Mouse (Mus musculus) activated CD4-positive, CD25-positive, alpha-beta regulatory T cell, adult 9 weeks (primary cell): ENCODE measurements around the gene Tepsin. TPM values are rescaled to one million over a fixed set of nuclear protein-coding genes. Genes with fewer than 3 reads are reported as not detected.

ENCODE experiments used
- polyA plus RNA-seq: library from polyadenylated mRNA; unstranded; fragments of 100-300 nt; shearing (Covaris generic); gene quantifications from one replicate; pipeline ENCODE4 v1.2.1, GENCODE M21; 2017

The Tepsin gene
- 43.1 TPM for polyA plus RNA-seq

DNA sequence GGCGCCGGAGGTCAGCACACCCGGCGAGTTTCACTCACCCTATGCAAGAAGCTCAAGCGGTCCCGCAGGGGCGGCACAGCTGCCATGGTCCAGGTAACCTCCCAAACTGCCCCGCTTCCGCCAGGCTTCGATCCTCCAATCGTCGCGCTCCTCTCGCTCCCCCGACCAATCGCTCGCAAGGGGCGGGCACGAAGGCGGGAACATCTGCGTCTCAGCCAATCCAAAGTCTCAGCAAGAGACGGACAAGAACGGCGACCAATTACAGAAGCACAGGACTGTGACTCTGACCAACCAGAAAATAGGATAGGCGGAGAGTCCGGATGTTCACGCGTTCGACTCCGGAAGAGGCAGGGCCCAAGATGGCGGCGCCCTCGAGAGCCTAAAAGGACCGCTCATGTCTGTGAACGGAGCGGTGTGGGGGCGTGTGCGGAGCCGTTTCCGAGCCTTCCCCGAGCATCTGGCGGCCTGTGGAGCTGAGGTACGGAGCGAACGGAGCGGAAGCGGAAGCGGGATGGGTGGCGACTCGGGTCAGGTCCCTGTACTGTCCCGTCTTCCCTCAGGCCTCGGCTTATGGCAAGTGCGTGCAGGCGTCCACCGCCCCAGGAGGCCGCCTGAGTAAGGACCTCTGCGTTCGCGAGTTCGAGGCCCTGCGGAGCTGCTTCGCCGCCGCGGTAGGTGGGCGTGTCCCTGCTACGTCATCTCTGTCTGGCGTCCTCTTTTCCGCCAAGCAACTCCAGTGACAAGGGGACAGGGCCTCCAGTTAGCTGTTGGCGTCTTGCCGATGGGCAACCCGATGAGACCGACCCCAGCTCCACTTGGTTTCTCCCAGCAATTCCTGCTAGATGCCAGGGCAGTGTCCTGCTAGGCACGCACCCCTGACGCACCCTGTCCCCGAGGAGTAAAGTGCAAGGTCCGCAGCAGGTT, at the start of gene Tepsin, which contains the start of gene Ndufaf8:
TSS of gene Tepsin (minus strand) at position 144 of the 924 bp plus-strand sequence.
TSS of gene Ndufaf8 (plus strand) at position 341 of the 924 bp plus-strand sequence.

DNA sequence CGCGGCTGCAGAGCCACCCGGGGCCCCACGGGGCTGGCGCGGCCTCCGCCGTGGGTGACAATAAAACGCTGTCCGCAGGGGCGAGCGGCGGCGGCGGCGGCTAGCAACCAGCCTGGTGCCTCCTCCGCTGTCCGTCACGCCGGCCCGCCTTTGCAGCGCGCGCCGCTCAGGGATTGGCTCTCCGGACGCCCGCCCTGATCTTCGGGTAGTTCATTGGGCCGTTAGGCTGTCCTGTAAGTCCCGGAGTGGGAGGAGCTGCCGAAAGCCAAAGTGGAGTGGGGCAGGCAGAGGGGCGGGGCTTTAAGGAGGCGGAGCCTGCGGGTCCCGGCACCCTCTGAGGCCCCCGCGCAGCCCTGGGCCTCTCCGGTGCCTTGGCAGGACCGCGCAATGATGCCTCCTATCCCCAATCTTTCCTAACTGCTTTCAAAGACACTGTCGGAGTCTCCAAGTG, 11.8 kb downstream of the Tepsin start, which contains the start of gene Cep131:
TSS of gene Cep131 (minus strand) at position 126 of the 451 bp plus-strand sequence.

DNA sequence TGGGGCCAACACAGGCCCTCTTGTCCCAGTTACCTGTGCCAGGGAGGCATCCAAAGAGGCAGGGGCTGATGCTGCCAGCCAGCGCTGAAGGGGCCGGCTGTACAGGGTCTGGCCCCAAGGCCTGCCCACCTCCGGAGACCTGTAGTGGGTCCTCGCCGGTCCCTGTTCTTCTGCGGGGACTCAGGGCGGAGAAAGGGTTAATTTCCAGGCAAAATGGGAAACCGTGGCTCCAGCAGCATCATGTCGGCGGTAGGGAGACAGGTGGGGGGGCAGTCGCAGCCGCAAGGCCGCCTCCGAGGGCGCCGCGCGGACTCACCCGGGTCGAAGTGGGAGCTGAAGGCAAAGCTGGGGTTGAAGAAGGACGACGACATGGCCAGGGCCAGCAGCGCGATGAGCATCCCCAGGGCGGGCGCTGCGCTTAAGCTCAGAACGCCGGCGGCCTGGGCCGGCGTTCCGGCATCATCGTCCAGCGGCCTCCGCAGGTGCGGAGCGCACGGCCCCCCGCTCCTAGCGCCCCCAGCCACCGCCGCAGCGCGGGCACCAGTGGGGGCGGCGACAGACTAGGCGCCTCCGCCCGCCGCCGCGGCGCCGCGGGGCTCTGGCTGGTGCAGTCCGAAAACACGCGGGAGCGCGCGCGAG, 51.9 kb downstream of the Tepsin start, which contains the start of gene Aatk:
TSS of gene Aatk (minus strand) at position 615 of the 639 bp plus-strand sequence.

Other genes with a start within 250 kb of the Tepsin start
- gene Chmp6, start 185.3 kb downstream of the Tepsin start, polyA plus RNA-seq, result 54.9 TPM
- 18.4 TPM for gene Baiap2, start 156.0 kb downstream of the Tepsin start, polyA plus RNA-seq
- gene Aatk, start 51.6 kb downstream of the Tepsin start, polyA plus RNA-seq, result 0.05 TPM
- 2.0 TPM for gene Cep131, start 11.9 kb downstream of the Tepsin start, polyA plus RNA-seq
- gene Ndufaf8, start 197 bp upstream of the Tepsin start, polyA plus RNA-seq, result 93.9 TPM
- gene Slc38a10, start 52.6 kb upstream of the Tepsin start, polyA plus RNA-seq, result 139 TPM
- gene Bahcc1, start 134.2 kb upstream of the Tepsin start, polyA plus RNA-seq, result not detected
- gene Actg1, start 249.8 kb upstream of the Tepsin start, polyA plus RNA-seq, result 3,099 TPM